Mouse (Mus musculus) ES-E14 (cell line): ENCODE data around the gene Gm9918. TPM values are rescaled to one million over a fixed set of nuclear protein-coding genes. Genes with fewer than 3 reads are reported as not detected.

Experiments
- DNase-seq: peaks from one replicate; pipeline ENCODE4 v3.0.0-alpha.2; 2013; ENCODE audit warnings: low read depth, low spot score
- H3K27ac ChIP-seq: 2 replicates; pipeline ENCODE4 v1.5.1; 2012; ENCODE audit warnings: low read depth, mild to moderate bottlenecking, low read length, moderate library complexity, mixed read lengths; ENCODE audit not compliant: poor library complexity, insufficient read depth, severe bottlenecking
- H3K36me3 ChIP-seq: 2 replicates; pipeline ENCODE4 v1.6.1; 2012; ENCODE audit warnings: mild to moderate bottlenecking, low read length, moderate library complexity, mixed read lengths; ENCODE audit not compliant: control insufficient read depth, poor library complexity, insufficient read depth, severe bottlenecking
- H3K4me1 ChIP-seq, 2 experiments: fragments of 150-350 bp in 1 of 2; sonication (generic) in 1 of 2; 2 replicates each; pipeline ENCODE4 v1.6.1; 2012; ENCODE audit warnings: low read length in 2 of 2, mild to moderate bottlenecking in 1 of 2, mixed read lengths in 1 of 2; ENCODE audit not compliant: control insufficient read depth in 2 of 2, insufficient read depth in 2 of 2, poor library complexity in 1 of 2
- H3K4me3 ChIP-seq, 2 experiments: fragments of 150-350 bp in 1 of 2; sonication (generic) in 1 of 2; 2 replicates each; pipeline ENCODE4 v1.5.1; 2012; ENCODE audit warnings: low read length in 2 of 2, low read depth in 1 of 2, mild to moderate bottlenecking in 1 of 2, mixed read lengths in 1 of 2; ENCODE audit not compliant: insufficient read depth in 1 of 2, poor library complexity in 1 of 2, severe bottlenecking in 1 of 2
- H3K9ac ChIP-seq: 2 replicates; pipeline ENCODE4 v1.6.1; 2012; ENCODE audit warnings: low read depth, mild to moderate bottlenecking, low read length, mixed read lengths; ENCODE audit not compliant: poor library complexity, insufficient read depth, severe bottlenecking
- H3K9me3 ChIP-seq: fragments of 150-350 bp; sonication (generic); 2 replicates; pipeline ENCODE4 v1.6.1; 2012; ENCODE audit warnings: low read depth, mild to moderate bottlenecking, low read length; ENCODE audit not compliant: control insufficient read depth, insufficient read depth
- CHD2 ChIP-seq: IDR thresholded peaks from 2 replicates; pipeline ENCODE4 v1.6.1; 2014; ENCODE audit warnings: mild to moderate bottlenecking, low read depth, low read length, inconsistent platforms
- HCFC1 ChIP-seq: IDR thresholded peaks from 2 replicates; pipeline ENCODE4 v1.6.1; 2012; ENCODE audit warnings: low read length, inconsistent platforms, borderline replicate concordance; ENCODE audit not compliant: insufficient read depth
- MAFK ChIP-seq: IDR thresholded peaks from 2 replicates; pipeline ENCODE4 v1.6.1; 2014; ENCODE audit warnings: mild to moderate bottlenecking, low read depth, low read length, inconsistent platforms; ENCODE audit not compliant: insufficient read depth
- ZC3H11A ChIP-seq: IDR thresholded peaks from 2 replicates; pipeline ENCODE4 v1.6.1; 2012; ENCODE audit warnings: low read depth, mild to moderate bottlenecking, inconsistent platforms, low read length, borderline replicate concordance
- ZNF384 ChIP-seq: IDR thresholded peaks from 2 replicates; pipeline ENCODE4 v1.6.1; 2012; ENCODE audit warnings: low read depth, low read length, inconsistent platforms
- in situ Hi-C, 2 experiments: fragments of 600-800 bp; cut with MboI; formaldehyde crosslinking; loops; one replicate each; pipeline ENCODE4 v1.15.1; 2025; ENCODE audit warnings: low sequenced_read_pairs in 2 of 2, inconsistent platforms in 1 of 2; ENCODE audit not compliant: unreplicated experiment in 2 of 2
- total RNA-seq: library from RNA; depleted of rRNA; stranded (reverse); fragments of 300-350 nt; gene quantifications from 2 replicates; pipeline ENCODE4 v1.2.3, GENCODE M21; 2012

Gm9918 gene
- total RNA-seq, 1 experiment: 0.45 TPM

- peaks cover 8 to 21% of the 10 kb centered on the region in 2 experiments; a peak in 3 of 4 replicates for H3K4me1 ChIP-seq
- DNase-seq: no peak
- H3K27ac ChIP-seq: no peak overlapping the region
- TF ChIP-seq ZC3H11A (no peak), ZNF384 (no peak), CHD2 (no peak), MAFK (no peak), HCFC1 (no peak)
- H3K9me3 ChIP-seq: no peaks in the 10 kb centered on the region
- in situ Hi-C loops: no loop called here
- peaks cover 20% of the 10 kb centered on the region for H3K36me3 ChIP-seq
- no peak overlapping the region for H3K4me3 ChIP-seq
- H3K9ac ChIP-seq: no peak overlapping the region
These were observed 13.3 kb downstream of the Gm9918 start for GRCm38 (mm10) chr15:102283648-102284047.

- TF ChIP-seq CHD2: no peak
- TF ChIP-seq ZC3H11A: no peak
- no peak for TF ChIP-seq ZNF384
- no peak for TF ChIP-seq HCFC1
- TF ChIP-seq MAFK: no peak
- in situ Hi-C loops: no loop called here
- Histone ChIP-seq H3K9ac (no peak overlapping the region), H3K36me3 (no peaks in the 10 kb centered on the region; the same call in 1 of the 2 replicates), H3K4me1 (peaks cover 4 to 7% of the 10 kb centered on the region in 2 experiments; a peak in 2 of 4 replicates), H3K9me3 (no peaks in the 10 kb centered on the region), H3K27ac (no peak overlapping the region), H3K4me3 (no peak overlapping the region)
- DNase-seq: no peak
These were observed 17.0 kb downstream of the Gm9918 start for GRCm38 (mm10) chr15:102287395-102287794.

- TF ChIP-seq HCFC1 (peak; percentile 97), CHD2 (no peak)
- H3K36me3 ChIP-seq: peaks cover 15% of the 10 kb centered on the region
These were observed 25.4 kb downstream of the Gm9918 start, which contains the start of gene Espl1 for GRCm38 (mm10) chr15:102295633-102296367. TSS of gene Espl1 (plus strand) at chr15:102296266.

GRCm38 (mm10) chr15:102296368-102297006 is 26.1 kb downstream of the Gm9918 start:
- H3K36me3 ChIP-seq: peaks cover 18% of the 10 kb centered on the region
- H3K4me3 ChIP-seq: peak overlapping the region; percentile 77 to 96
- TF ChIP-seq HCFC1: no peak
- no peak for TF ChIP-seq ZC3H11A
- TF ChIP-seq ZNF384: no peak
- no peak for TF ChIP-seq MAFK
- TF ChIP-seq CHD2: no peak
- no peaks in the 10 kb centered on the region for H3K9me3 ChIP-seq
- DNase-seq: no peak
- peak overlapping the region; percentile 87 for H3K9ac ChIP-seq
- H3K27ac ChIP-seq: peak overlapping the region; percentile 2; the same call in 1 of the 2 replicates
- peaks cover 0 to 2% of the 10 kb centered on the region in 2 experiments; a peak in 2 of 4 replicates for H3K4me1 ChIP-seq
- in situ Hi-C loops: no loop called here

More at GRCm38 (mm10) chr15:102295633-102296367, 25.4 kb downstream of the Gm9918 start, which contains the start of gene Espl1:
- peak within 1 kb of the TSS; percentile 77 to 96 for H3K4me3 ChIP-seq
- H3K27ac ChIP-seq: peak within 1 kb of the TSS; percentile 2; the same call in 1 of the 2 replicates
- peak; percentile 94 for DNase-seq
- in situ Hi-C loops: no loop called here
- peak within 1 kb of the TSS; percentile 87 for H3K9ac ChIP-seq
- no peaks in the 10 kb centered on the region for H3K9me3 ChIP-seq
- H3K4me1 ChIP-seq: peaks cover 0 to 2% of the 10 kb centered on the region in 2 experiments; a peak in 2 of 4 replicates
